Mouse (Mus musculus): ENCODE data around the gene Kcnc3. TPM values are rescaled to one million over a fixed set of nuclear protein-coding genes. Genes with fewer than 3 reads are reported as not detected.

Kcnc3 gene
- 0.70 and 0.97 TPM in 2 replicates for polyA plus RNA-seq (2014; fragmentation: Nextera tagmentation; extraction: Ambion mirVana)

GRCm38 (mm10) chr7:44590402-44591347 is at the start of gene Kcnc3:
Gene Kcnc3, plus strand, starts transcription at chr7:44590664.
- peaks cover 79% of the 10 kb centered on the region for H3K27me3 ChIP-seq (ENCODE audit: insufficient read depth, low read length)
- peak within 1 kb of the TSS; percentile 29 for H3K9ac ChIP-seq
- WGBS = under 1% methylated on average over 69 of the region's 80 CpGs
- no peak within 1 kb of the TSS for H3K27ac ChIP-seq (ENCODE audit: low read depth)
- H3K9me3 ChIP-seq (ENCODE audit: low read depth, low read length) = no peaks in the 10 kb centered on the region
- peak; percentile 93 for DNase-seq
- peak within 1 kb of the TSS; percentile 99 for H3K4me2 ChIP-seq
- peak within 1 kb of the TSS; percentile 50 for H3K4me3 ChIP-seq (ENCODE audit: low read depth, low read length)
- ATAC-seq (ENCODE audit: insufficient read depth) = peak; percentile 91
- no peaks in the 10 kb centered on the region for H3K4me1 ChIP-seq (ENCODE audit: insufficient read depth)
- no peaks in the 10 kb centered on the region for H3K36me3 ChIP-seq (ENCODE audit: insufficient read depth)
- TF ChIP-seq CTCF (IDR thresholded peaks at IDR 0.05; ENCODE audit: low read depth) = no peak

GRCm38 (mm10) chr7:44542555-44542954 is 47.9 kb upstream of the Kcnc3 start:
- peaks cover 61% of the 10 kb centered on the region for H3K36me3 ChIP-seq (ENCODE audit: insufficient read depth)
- DNase-seq (no peak), ATAC-seq (ENCODE audit: insufficient read depth) (no peak)
- no peaks in the 10 kb centered on the region for H3K9me3 ChIP-seq (ENCODE audit: low read depth, low read length)
- H3K4me2 ChIP-seq = no peak overlapping the region
- TF ChIP-seq CTCF (IDR thresholded peaks at IDR 0.05; ENCODE audit: low read depth) = no peak
- no peak overlapping the region for H3K4me3 ChIP-seq (ENCODE audit: low read depth, low read length)
- 96% methylated on average over 11 of the region's 11 CpGs for WGBS
- H3K4me1 ChIP-seq (ENCODE audit: insufficient read depth) = 0 out of 2 replicates have a peak, but pooled peaks cover 3% of the 10 kb centered on the region
- H3K9ac ChIP-seq = no peak overlapping the region
- no peaks in the 10 kb centered on the region for H3K27me3 ChIP-seq (ENCODE audit: insufficient read depth, low read length)
- no peak overlapping the region for H3K27ac ChIP-seq (ENCODE audit: low read depth)

- Histone ChIP-seq H3K4me3 (ENCODE audit: low read depth, low read length) (no peak overlapping the region), H3K4me2 (no peak overlapping the region), H3K36me3 (ENCODE audit: insufficient read depth) (peaks cover 56% of the 10 kb centered on the region), H3K27me3 (ENCODE audit: insufficient read depth, low read length) (no peaks in the 10 kb centered on the region), H3K9ac (no peak overlapping the region), H3K9me3 (ENCODE audit: low read depth, low read length) (no peaks in the 10 kb centered on the region), H3K4me1 (ENCODE audit: insufficient read depth) (0 out of 2 replicates have a peak, but pooled peaks cover 6% of the 10 kb centered on the region), H3K27ac (ENCODE audit: low read depth) (no peak overlapping the region)
- 79% methylated on average over 12 of the region's 12 CpGs for WGBS
- TF ChIP-seq CTCF (IDR thresholded peaks at IDR 0.05; ENCODE audit: low read depth) = no peak
- DNase-seq (no peak), ATAC-seq (ENCODE audit: insufficient read depth) (no peak)
Measured at GRCm38 (mm10) chr7:44543071-44543470, 47.4 kb upstream of the Kcnc3 start.

GRCm38 (mm10) chr7:44546274-44546673 is 44.2 kb upstream of the Kcnc3 start:
- H3K4me3 ChIP-seq (ENCODE audit: low read depth, low read length) = no peak overlapping the region
- DNase-seq (no peak), ATAC-seq (ENCODE audit: insufficient read depth) (no peak)
- WGBS = 95% methylated on average over 3 of the region's 3 CpGs
- H3K4me1 ChIP-seq (ENCODE audit: insufficient read depth) = 0 out of 2 replicates have a peak, but pooled peaks cover 6% of the 10 kb centered on the region
- H3K4me2 ChIP-seq = no peak overlapping the region
- TF ChIP-seq CTCF (IDR thresholded peaks at IDR 0.05; ENCODE audit: low read depth) = no peak
- H3K9ac ChIP-seq = no peak overlapping the region
- H3K9me3 ChIP-seq (ENCODE audit: low read depth, low read length) = no peaks in the 10 kb centered on the region
- H3K27me3 ChIP-seq (ENCODE audit: insufficient read depth, low read length) = no peaks in the 10 kb centered on the region
- no peak overlapping the region for H3K27ac ChIP-seq (ENCODE audit: low read depth)
- peaks cover 42% of the 10 kb centered on the region for H3K36me3 ChIP-seq (ENCODE audit: insufficient read depth)

GRCm38 (mm10) chr7:44547041-44547440 is 43.4 kb upstream of the Kcnc3 start:
- ATAC-seq (ENCODE audit: insufficient read depth) = no peak
- no peak for DNase-seq
- H3K9me3 ChIP-seq (ENCODE audit: low read depth, low read length) = no peaks in the 10 kb centered on the region
- H3K27me3 ChIP-seq (ENCODE audit: insufficient read depth, low read length) = no peaks in the 10 kb centered on the region
- 82% methylated on average over 13 of the region's 13 CpGs for WGBS
- TF ChIP-seq CTCF (IDR thresholded peaks at IDR 0.05; ENCODE audit: low read depth) = no peak
- H3K9ac ChIP-seq = peak overlapping the region; percentile 68
- H3K4me3 ChIP-seq (ENCODE audit: low read depth, low read length) = peak overlapping the region; percentile 67; the same call in 1 of the 2 replicates
- H3K36me3 ChIP-seq (ENCODE audit: insufficient read depth) = peaks cover 42% of the 10 kb centered on the region
- no peak overlapping the region for H3K27ac ChIP-seq (ENCODE audit: low read depth)
- H3K4me1 ChIP-seq (ENCODE audit: insufficient read depth) = 0 out of 2 replicates have a peak, but pooled peaks cover 6% of the 10 kb centered on the region
- H3K4me2 ChIP-seq = peak overlapping the region; percentile 86

- ATAC-seq (ENCODE audit: insufficient read depth) = no peak
- Histone ChIP-seq H3K4me1 (ENCODE audit: insufficient read depth) (0 out of 2 replicates have a peak, but pooled peaks cover 6% of the 10 kb centered on the region), H3K4me2 (peak overlapping the region; percentile 86), H3K9me3 (ENCODE audit: low read depth, low read length) (no peaks in the 10 kb centered on the region), H3K27ac (ENCODE audit: low read depth) (peak overlapping the region; percentile 73; the same call in 1 of the 2 replicates), H3K9ac (peak overlapping the region; percentile 68), H3K4me3 (ENCODE audit: low read depth, low read length) (peak overlapping the region; percentile 67), H3K36me3 (ENCODE audit: insufficient read depth) (peaks cover 37% of the 10 kb centered on the region), H3K27me3 (ENCODE audit: insufficient read depth, low read length) (no peaks in the 10 kb centered on the region)
- DNase-seq = no peak
- 13% methylated on average over 5 of the region's 5 CpGs for WGBS
- TF ChIP-seq CTCF (IDR thresholded peaks at IDR 0.05; ENCODE audit: low read depth) = no peak
Measured at GRCm38 (mm10) chr7:44547725-44548124, 42.7 kb upstream of the Kcnc3 start.

- Histone ChIP-seq H3K4me1 (ENCODE audit: insufficient read depth) (0 out of 2 replicates have a peak, but pooled peaks cover 6% of the 10 kb centered on the region), H3K9ac (peak within 1 kb of the TSS; percentile 68), H3K4me2 (peak within 1 kb of the TSS; percentile 86), H3K36me3 (ENCODE audit: insufficient read depth) (peaks cover 30% of the 10 kb centered on the region), H3K27ac (ENCODE audit: low read depth) (peak within 1 kb of the TSS; percentile 73), H3K4me3 (ENCODE audit: low read depth, low read length) (peak within 1 kb of the TSS; percentile 67), H3K27me3 (ENCODE audit: insufficient read depth, low read length) (no peaks in the 10 kb centered on the region), H3K9me3 (ENCODE audit: low read depth, low read length) (no peaks in the 10 kb centered on the region)
- DNase-seq = peak; percentile 100
- ATAC-seq (ENCODE audit: insufficient read depth) = peak; percentile 92
- peak; percentile 92 for TF ChIP-seq CTCF (IDR thresholded peaks at IDR 0.05; ENCODE audit: low read depth)
- under 1% methylated on average over 43 of the region's 43 CpGs for WGBS
Measured at GRCm38 (mm10) chr7:44548497-44549087, 41.9 kb upstream of the Kcnc3 start, which contains the start of gene Pold1. Gene Pold1, minus strand, starts transcription at chr7:44548849.

All from lung, embryonic 14.5 days (tissue).